8 mouse cellular contexts compared by ENCODE assay signal in the genomic region with DNA sequence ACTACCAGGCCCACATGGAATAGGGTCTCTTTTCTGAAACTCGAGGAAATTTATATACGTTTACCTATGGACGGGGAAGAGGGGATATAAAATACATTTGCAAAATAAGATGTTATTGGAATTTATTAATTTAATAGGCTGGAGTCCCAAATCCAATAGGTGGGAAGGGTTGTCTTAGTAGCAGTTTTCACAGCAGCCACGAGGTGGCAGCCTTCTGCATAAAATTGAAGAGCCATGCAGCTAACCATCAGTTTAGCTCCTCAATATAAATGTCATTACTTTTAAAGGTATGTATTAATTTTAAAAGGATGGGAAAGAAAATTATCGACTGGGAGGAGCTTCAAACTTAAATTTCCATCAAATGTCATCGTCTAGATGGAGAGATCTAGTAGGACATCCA.
DNase-seq lines count a peak whose midpoint lies in the region; ATAC-seq lines count a peak whose summit lies in the region.

No protein-coding gene starts in this region.

- peak; percentile 64 to 73 for DNase-seq in left cerebral cortex, adult 18-20 months (ENCODE audit: low spot score in 2 of 2)
- no peak for DNase-seq in left cerebral cortex, adult 11 months (ENCODE audit: low spot score)
- DNase-seq in Muller cell, postnatal 12 days (ENCODE audit: inconsistent ontology term): peak; percentile 43
- peak; percentile 51 to 69 for DNase-seq in cerebellum, postnatal 4 days (ENCODE audit: low spot score in 2 of 2)
- DNase-seq in gastrocnemius, postnatal 4 days (ENCODE audit: low spot score in 2 of 2): peak; percentile 34 to 52
- DNase-seq in layer of hippocampus, adult 9-10 months (ENCODE audit: low spot score): peak; percentile 55
- DNase-seq in mesoderm, embryonic 11.5 days (ENCODE audit: low read depth, low spot score): peak; percentile 69

- no peak for ATAC-seq in monocyte, adult 5-6 weeks (replicated peaks; ENCODE audit: insufficient number of reproducible peaks, low FRiP score, low TSS enrichment, poor library complexity, severe bottlenecking)
